Mouse (Mus musculus): ENCODE results near the gene Col15a1. TPM values are rescaled to one million over a fixed set of nuclear protein-coding genes. Genes with fewer than 3 reads are reported as not detected.
A peak's percentile ranks its signal among the peaks of the same experiment; 100 is the strongest.

Gene Col15a1
- total and polyA plus RNA-seq, 2 experiments from 2014 or later = 19.9 to 40.7 TPM

- H3K27ac ChIP-seq (ENCODE audit: low read depth) = no peak overlapping the region
- ATAC-seq (ENCODE audit: insufficient read depth, low read depth) = 0 out of 2 replicates have a peak, but pooled peaks have one; percentile 28
- H3K9ac ChIP-seq (replicated peaks; ENCODE audit: low read depth, low read length) = no peak overlapping the region
- peaks cover 11% of the 10 kb centered on the region; the same call in 1 of the 2 replicates for H3K4me1 ChIP-seq (ENCODE audit: control insufficient read depth, insufficient read depth)
- peak; percentile 39 for DNase-seq (ENCODE audit: low spot score)
- no peak overlapping the region for H3K4me3 ChIP-seq (ENCODE audit: low read depth, low read length)
- no peak for TF ChIP-seq CTCF (IDR thresholded peaks at IDR 0.05; ENCODE audit: low read depth)
- TF ChIP-seq EP300 (IDR thresholded peaks at IDR 0.05; ENCODE audit: low read depth) = no peak
- 0 out of 2 replicates have a peak, but pooled peaks cover 5% of the 10 kb centered on the region for H3K36me3 ChIP-seq (replicated peaks; ENCODE audit: control insufficient read depth, insufficient read depth, low read length)
- H3K9me3 ChIP-seq (replicated peaks; ENCODE audit: control insufficient read depth, low read length) = no peaks in the 10 kb centered on the region
- no peaks in the 10 kb centered on the region for H3K27me3 ChIP-seq (ENCODE audit: control insufficient read depth, insufficient read depth, low read length)
- WGBS = 62% methylated on average over 11 of the region's 11 CpGs
- no peak overlapping the region for H3K4me2 ChIP-seq (ENCODE audit: low read depth, low read length)
These were observed 43.9 kb downstream of the Col15a1 start for GRCm38 (mm10) chr4:47251693-47252435.

- H3K27ac ChIP-seq (ENCODE audit: low read depth) = no peak overlapping the region
- WGBS = 91% methylated on average over 3 of the region's 3 CpGs
- H3K36me3 ChIP-seq (replicated peaks; ENCODE audit: control insufficient read depth, insufficient read depth, low read length) = 0 out of 2 replicates have a peak, but pooled peaks cover 5% of the 10 kb centered on the region
- H3K27me3 ChIP-seq (ENCODE audit: control insufficient read depth, insufficient read depth, low read length) = no peaks in the 10 kb centered on the region
- H3K4me2 ChIP-seq (ENCODE audit: low read depth, low read length) = no peak overlapping the region
- TF ChIP-seq EP300 (IDR thresholded peaks at IDR 0.05; ENCODE audit: low read depth) (no peak), CTCF (IDR thresholded peaks at IDR 0.05; ENCODE audit: low read depth) (no peak)
- DNase-seq (ENCODE audit: low spot score) (no peak), ATAC-seq (ENCODE audit: insufficient read depth, low read depth) (no peak)
- no peak overlapping the region for H3K9ac ChIP-seq (replicated peaks; ENCODE audit: low read depth, low read length)
- H3K9me3 ChIP-seq (replicated peaks; ENCODE audit: control insufficient read depth, low read length) = no peaks in the 10 kb centered on the region
- peaks cover 11% of the 10 kb centered on the region; the same call in 1 of the 2 replicates for H3K4me1 ChIP-seq (ENCODE audit: control insufficient read depth, insufficient read depth)
- H3K4me3 ChIP-seq (ENCODE audit: low read depth, low read length) = no peak overlapping the region
These were observed 44.7 kb downstream of the Col15a1 start for GRCm38 (mm10) chr4:47252627-47253026.

- 43% methylated on average over 4 of the region's 4 CpGs for WGBS
- no peak overlapping the region for H3K4me2 ChIP-seq (ENCODE audit: low read depth, low read length)
- 0 out of 2 replicates have a peak, but pooled peaks cover 3% of the 10 kb centered on the region for H3K36me3 ChIP-seq (replicated peaks; ENCODE audit: control insufficient read depth, insufficient read depth, low read length)
- H3K9me3 ChIP-seq (replicated peaks; ENCODE audit: control insufficient read depth, low read length) = no peaks in the 10 kb centered on the region
- TF ChIP-seq CTCF (IDR thresholded peaks at IDR 0.05; ENCODE audit: low read depth) (peak; percentile 93), EP300 (IDR thresholded peaks at IDR 0.05; ENCODE audit: low read depth) (no peak)
- DNase-seq (ENCODE audit: low spot score) = peak; percentile 49
- ATAC-seq (ENCODE audit: insufficient read depth, low read depth) = peak; percentile 64
- no peak overlapping the region for H3K27ac ChIP-seq (ENCODE audit: low read depth)
- no peaks in the 10 kb centered on the region for H3K27me3 ChIP-seq (ENCODE audit: control insufficient read depth, insufficient read depth, low read length)
- H3K4me1 ChIP-seq (ENCODE audit: control insufficient read depth, insufficient read depth) = 0 out of 2 replicates have a peak, but pooled peaks cover 4% of the 10 kb centered on the region
- H3K4me3 ChIP-seq (ENCODE audit: low read depth, low read length) = no peak overlapping the region
- H3K9ac ChIP-seq (replicated peaks; ENCODE audit: low read depth, low read length) = no peak overlapping the region
These were observed 47.7 kb downstream of the Col15a1 start for GRCm38 (mm10) chr4:47255641-47256040.

GRCm38 (mm10) chr4:47258201-47258600, 50.2 kb downstream of the Col15a1 start:
- no peak overlapping the region for H3K4me2 ChIP-seq (ENCODE audit: low read depth, low read length)
- no peak overlapping the region for H3K9ac ChIP-seq (replicated peaks; ENCODE audit: low read depth, low read length)
- TF ChIP-seq EP300 (IDR thresholded peaks at IDR 0.05; ENCODE audit: low read depth) (no peak), CTCF (IDR thresholded peaks at IDR 0.05; ENCODE audit: low read depth) (no peak)
- ATAC-seq (ENCODE audit: insufficient read depth, low read depth) (no peak), DNase-seq (ENCODE audit: low spot score) (no peak)
- no peaks in the 10 kb centered on the region for H3K4me1 ChIP-seq (ENCODE audit: control insufficient read depth, insufficient read depth)
- H3K27ac ChIP-seq (ENCODE audit: low read depth) = no peak overlapping the region
- H3K4me3 ChIP-seq (ENCODE audit: low read depth, low read length) = no peak overlapping the region
- H3K27me3 ChIP-seq (ENCODE audit: control insufficient read depth, insufficient read depth, low read length) = no peaks in the 10 kb centered on the region
- 67% methylated on average over 3 of the region's 3 CpGs for WGBS
- 0 out of 2 replicates have a peak, but pooled peaks cover 3% of the 10 kb centered on the region for H3K36me3 ChIP-seq (replicated peaks; ENCODE audit: control insufficient read depth, insufficient read depth, low read length)
- no peaks in the 10 kb centered on the region for H3K9me3 ChIP-seq (replicated peaks; ENCODE audit: control insufficient read depth, low read length)

GRCm38 (mm10) chr4:47261049-47261448, 53.1 kb downstream of the Col15a1 start:
- Histone ChIP-seq H3K4me2 (ENCODE audit: low read depth, low read length) (no peak overlapping the region), H3K9ac (replicated peaks; ENCODE audit: low read depth, low read length) (no peak overlapping the region), H3K27me3 (ENCODE audit: control insufficient read depth, insufficient read depth, low read length) (no peaks in the 10 kb centered on the region), H3K4me1 (ENCODE audit: control insufficient read depth, insufficient read depth) (no peaks in the 10 kb centered on the region), H3K36me3 (replicated peaks; ENCODE audit: control insufficient read depth, insufficient read depth, low read length) (0 out of 2 replicates have a peak, but pooled peaks cover 3% of the 10 kb centered on the region), H3K9me3 (replicated peaks; ENCODE audit: control insufficient read depth, low read length) (no peaks in the 10 kb centered on the region), H3K4me3 (ENCODE audit: low read depth, low read length) (no peak overlapping the region), H3K27ac (ENCODE audit: low read depth) (no peak overlapping the region)
- ATAC-seq (ENCODE audit: insufficient read depth, low read depth) = no peak
- WGBS = 71% methylated on average over 6 of the region's 6 CpGs
- no peak for TF ChIP-seq CTCF (IDR thresholded peaks at IDR 0.05; ENCODE audit: low read depth)
- TF ChIP-seq EP300 (IDR thresholded peaks at IDR 0.05; ENCODE audit: low read depth) = no peak
- no peak for DNase-seq (ENCODE audit: low spot score)
